Mouse (Mus musculus) right cerebral cortex, postnatal 4 days (tissue): ENCODE data around the gene Gm11060.

Experiments used
- DNase-seq: peaks from one replicate; pipeline ENCODE4 v3.0.0-alpha.2; 2022

The Gm11060 gene

GRCm38 (mm10) chr2:105091718-105092117 lies at the start of gene Gm11060:
Gene Gm11060 (plus strand): TSS chr2:105092018.
- DNase-seq = no peak

DNA sequence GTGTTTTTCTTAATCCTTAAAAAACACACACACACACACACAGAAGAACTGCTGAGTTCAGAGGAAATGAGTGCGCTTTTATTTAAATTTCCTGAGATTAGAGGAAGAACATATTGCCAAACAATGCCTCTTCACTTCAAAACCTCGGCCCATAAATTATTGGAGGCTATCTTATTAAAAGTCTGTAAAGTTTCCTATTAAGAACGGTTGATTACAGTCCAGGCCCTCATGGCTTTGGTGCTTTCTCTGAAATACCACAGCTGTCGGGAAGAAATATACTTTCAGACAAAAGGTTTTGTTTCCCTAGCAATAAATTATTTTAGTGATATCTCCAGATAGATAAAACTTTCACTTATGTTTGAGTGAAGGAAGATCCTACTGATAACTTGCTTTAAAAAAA lies 48.7 kb upstream of the Gm11060 start:
- no peak for DNase-seq

DNA sequence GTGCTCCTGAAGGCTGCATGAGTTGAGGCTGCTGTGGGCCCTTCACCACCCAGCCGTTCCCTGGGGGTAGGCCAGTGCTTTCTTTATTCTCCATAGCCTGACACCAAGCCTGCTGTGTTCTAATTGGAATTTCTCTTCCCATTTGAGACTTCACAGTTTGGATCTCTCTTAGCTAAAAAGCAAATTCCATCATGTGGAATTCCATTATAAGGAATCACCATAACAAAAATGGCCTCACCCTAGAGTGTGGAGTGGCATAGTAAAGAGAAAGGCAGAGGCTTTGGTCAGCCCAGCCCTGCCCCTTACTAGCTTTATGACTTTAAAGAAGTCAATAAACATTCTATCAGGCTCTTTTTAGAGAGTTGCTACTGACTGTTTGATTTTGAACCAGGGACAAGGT lies 43.5 kb upstream of the Gm11060 start:
- DNase-seq = no peak

- no peak for DNase-seq
Measured at GRCm38 (mm10) chr2:105055529-105055928, 36.3 kb upstream of the Gm11060 start.

- no peak for DNase-seq
Measured at GRCm38 (mm10) chr2:105058577-105059116, 33.2 kb upstream of the Gm11060 start.

GRCm38 (mm10) chr2:105062741-105063372 lies 29.0 kb upstream of the Gm11060 start:
- DNase-seq = no peak

DNA sequence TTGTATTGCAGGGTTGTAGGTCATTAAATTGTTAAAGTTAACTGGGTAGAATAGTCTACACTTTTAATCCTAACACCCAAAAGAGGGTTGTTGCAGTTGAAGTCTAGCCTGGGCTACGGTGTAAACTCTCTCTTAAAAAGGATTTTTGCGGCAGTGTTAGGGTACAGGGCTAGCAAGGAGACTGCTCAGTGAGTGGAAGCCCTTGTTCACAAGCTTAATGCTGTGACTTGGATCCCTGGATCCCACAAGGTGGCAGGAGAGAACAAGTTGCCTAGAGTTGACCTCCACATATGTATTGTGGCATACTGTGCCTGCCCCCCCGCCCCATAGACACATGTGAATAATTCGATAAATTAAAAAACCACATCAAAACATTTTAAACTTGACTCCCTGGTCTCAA lies 19.3 kb upstream of the Gm11060 start:
- DNase-seq = no peak

DNA sequence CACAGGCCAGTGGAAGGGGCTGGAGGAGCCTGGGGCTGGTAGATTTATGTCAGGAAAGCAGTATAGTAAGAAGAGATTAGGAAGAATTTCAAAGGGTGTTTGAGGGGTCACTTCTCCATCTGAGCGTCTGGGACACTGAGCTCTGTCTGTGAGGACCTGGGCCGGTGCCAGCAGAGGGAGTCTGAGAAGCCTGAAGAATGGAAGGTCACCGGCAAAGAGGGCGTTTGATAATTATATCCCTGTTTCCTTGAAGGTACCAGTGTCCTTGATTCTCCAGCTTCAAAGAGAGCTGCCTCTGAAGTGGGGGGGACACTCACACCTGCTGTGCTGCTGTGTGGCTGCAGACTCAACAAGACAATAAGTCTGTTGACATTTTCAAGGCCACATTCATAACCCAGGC lies 17.6 kb upstream of the Gm11060 start:
- DNase-seq = no peak

- DNase-seq = no peak
Measured at GRCm38 (mm10) chr2:105075809-105076208, 16.0 kb upstream of the Gm11060 start.

- no peak for DNase-seq
Measured at GRCm38 (mm10) chr2:105077151-105077550, 14.7 kb upstream of the Gm11060 start.

- no peak for DNase-seq
Measured at GRCm38 (mm10) chr2:105082256-105082790, 9.5 kb upstream of the Gm11060 start.

- DNase-seq = no peak
Measured at GRCm38 (mm10) chr2:105084035-105084434, 7.8 kb upstream of the Gm11060 start.

GRCm38 (mm10) chr2:105086081-105086480 lies 5.7 kb upstream of the Gm11060 start:
- DNase-seq = no peak

- DNase-seq = no peak
Measured at GRCm38 (mm10) chr2:105088005-105088404, 3.8 kb upstream of the Gm11060 start.

GRCm38 (mm10) chr2:105089083-105089482 lies 2.7 kb upstream of the Gm11060 start:
- no peak for DNase-seq

- DNase-seq = peak; percentile 11
Measured at GRCm38 (mm10) chr2:105089581-105090508, 2.0 kb upstream of the Gm11060 start.

GRCm38 (mm10) chr2:105090991-105091390 lies 827 bp upstream of the Gm11060 start:
- no peak for DNase-seq

DNA sequence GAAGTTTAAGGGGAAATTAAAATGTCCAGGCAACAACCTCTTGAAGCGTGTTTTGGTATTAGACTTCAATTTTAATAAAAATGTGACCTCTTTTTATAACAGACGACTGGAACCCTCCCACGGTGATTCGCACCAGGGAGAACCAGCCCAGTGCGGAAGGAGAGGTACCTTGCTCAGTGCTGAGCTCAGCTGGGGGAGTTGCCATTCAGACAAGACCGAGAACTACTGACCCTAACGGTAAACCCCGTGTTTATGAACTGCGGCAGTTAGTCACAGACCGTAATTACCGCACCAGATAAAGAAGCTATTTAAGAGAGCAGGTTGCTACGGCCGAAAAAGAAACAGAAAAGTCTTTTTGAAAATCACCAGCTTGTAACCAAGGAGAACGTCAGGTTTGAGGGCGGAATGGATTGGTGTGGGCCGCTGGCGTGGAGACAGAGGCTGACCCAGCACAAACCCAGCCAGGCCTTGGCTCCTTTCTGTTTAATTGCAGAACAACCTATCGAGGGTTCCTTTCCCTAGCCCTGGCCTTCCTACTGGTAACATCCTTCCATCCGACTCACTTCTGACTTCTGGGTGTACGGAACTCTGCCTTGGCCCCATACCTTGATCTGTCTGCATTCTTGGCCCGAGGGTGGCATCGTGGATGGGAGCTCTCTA lies 5.6 kb downstream of the Gm11060 start:
- DNase-seq = no peak

GRCm38 (mm10) chr2:105099410-105099809 lies 7.6 kb downstream of the Gm11060 start:
- DNase-seq = no peak

DNA sequence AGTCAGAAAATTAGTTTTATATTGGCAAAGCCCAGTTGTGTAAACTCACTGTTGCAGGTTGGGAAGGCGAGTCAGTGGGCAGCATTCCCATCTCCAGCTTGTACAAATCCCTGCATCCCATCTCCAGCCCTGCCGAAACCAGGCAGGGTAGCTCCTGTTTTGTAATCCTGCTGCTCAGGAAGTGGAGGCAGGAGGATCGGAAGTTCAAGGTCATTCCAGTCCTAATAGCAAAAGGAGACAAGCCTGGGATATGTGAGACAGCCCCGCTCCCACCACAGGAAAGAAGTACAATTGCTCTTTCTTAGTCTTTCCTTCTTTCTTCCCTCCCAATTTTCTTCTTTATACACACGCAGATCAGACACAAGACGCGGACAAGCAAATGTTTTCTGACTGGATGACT lies 8.7 kb downstream of the Gm11060 start:
- no peak for DNase-seq

- DNase-seq = peak; percentile 73
Measured at GRCm38 (mm10) chr2:105108703-105109158, 16.9 kb downstream of the Gm11060 start.

- DNase-seq = no peak
Measured at GRCm38 (mm10) chr2:105114074-105114473, 22.3 kb downstream of the Gm11060 start.

GRCm38 (mm10) chr2:105117669-105118068 lies 25.9 kb downstream of the Gm11060 start:
- no peak for DNase-seq
